Mouse (Mus musculus): Measurements from ENCODE around the gene Ccdc181.
A peak's percentile ranks its signal among the peaks of the same experiment; 100 is the strongest.

- TF ChIP-seq CTCF (IDR thresholded peaks at IDR 0.05; ENCODE audit: borderline replicate concordance, insufficient read depth, low read depth, low read length) (peak; percentile 63), POLR2A (IDR thresholded peaks at IDR 0.05; ENCODE audit: borderline replicate concordance, insufficient read depth, low read length) (no peak)
Measured at GRCm38 (mm10) chr1:164315266-164315665, 39.9 kb downstream of the Ccdc181 start.
